Mouse (Mus musculus): ENCODE results near the gene Gadl1.

Gadl1 gene

GRCm38 (mm10) chr9:116084324-116084931, 175.2 kb downstream of the Gadl1 start:
- DNase-seq (ENCODE audit: extremely low read depth, insufficient read length, low spot score), result no peak

GRCm38 (mm10) chr9:116085999-116086398, 176.7 kb downstream of the Gadl1 start:
- DNase-seq (ENCODE audit: extremely low read depth, insufficient read length, low spot score), result no peak

GRCm38 (mm10) chr9:116087263-116087662, 178.0 kb downstream of the Gadl1 start:
- no peak for DNase-seq (ENCODE audit: extremely low read depth, insufficient read length, low spot score)

GRCm38 (mm10) chr9:116087880-116088279, 178.6 kb downstream of the Gadl1 start:
- DNase-seq (ENCODE audit: extremely low read depth, insufficient read length, low spot score), result no peak

- no peak for DNase-seq (ENCODE audit: extremely low read depth, insufficient read length, low spot score)
Measured at GRCm38 (mm10) chr9:116088912-116089311, 179.7 kb downstream of the Gadl1 start.

GRCm38 (mm10) chr9:116090296-116090695, 181.0 kb downstream of the Gadl1 start:
- DNase-seq (ENCODE audit: extremely low read depth, insufficient read length, low spot score), result no peak

- no peak for DNase-seq (ENCODE audit: extremely low read depth, insufficient read length, low spot score)
Measured at GRCm38 (mm10) chr9:116091101-116091841, 182.0 kb downstream of the Gadl1 start.

- no peak for DNase-seq (ENCODE audit: extremely low read depth, insufficient read length, low spot score)
Measured at GRCm38 (mm10) chr9:116091921-116092320, 182.7 kb downstream of the Gadl1 start.

DNA sequence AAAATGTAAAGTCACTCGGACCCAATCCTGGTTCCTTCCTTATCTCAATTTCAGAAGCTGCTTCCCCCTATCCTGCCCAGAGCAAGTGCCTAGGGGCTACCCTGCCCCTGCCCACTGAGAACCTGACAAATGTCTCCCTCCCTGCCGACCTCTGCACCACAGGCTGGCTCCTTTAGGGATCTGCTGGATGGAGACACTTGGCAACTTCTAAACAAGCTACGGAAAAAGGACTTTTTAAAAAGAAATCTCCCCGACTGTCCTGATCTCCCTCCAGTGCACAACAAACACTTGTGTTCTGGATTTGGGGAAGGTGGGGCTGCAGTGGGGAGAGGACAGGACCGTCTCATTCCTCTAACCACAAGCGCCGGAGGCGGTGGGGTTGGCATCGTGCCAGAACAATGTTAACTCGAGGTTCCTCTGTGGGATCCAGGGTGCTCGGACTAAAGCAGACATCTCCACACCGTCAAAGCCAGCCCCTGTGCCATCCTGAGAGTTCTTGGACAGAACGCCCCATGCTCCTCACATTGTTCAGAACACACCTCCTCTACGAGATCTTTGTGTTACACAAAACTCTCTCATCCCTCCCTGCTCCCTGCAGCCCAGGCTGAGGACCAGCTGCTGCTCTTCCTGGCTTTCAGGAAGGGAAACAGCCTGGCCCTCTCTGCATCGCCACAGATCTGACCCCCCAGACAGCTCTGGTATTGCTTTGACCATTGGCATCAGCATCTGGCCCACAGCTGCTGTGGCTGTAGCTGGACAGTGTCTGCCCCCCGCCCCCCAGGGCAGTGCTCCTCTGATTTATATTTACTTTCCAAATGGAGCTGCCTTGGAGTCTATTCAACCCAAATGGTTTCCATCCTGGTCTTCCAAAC, 189.7 kb downstream of the Gadl1 start:
- no peak for DNase-seq (ENCODE audit: extremely low read depth, insufficient read length, low spot score)

GRCm38 (mm10) chr9:116099596-116099993, 190.3 kb downstream of the Gadl1 start:
- DNase-seq (ENCODE audit: extremely low read depth, insufficient read length, low spot score), result no peak

DNA sequence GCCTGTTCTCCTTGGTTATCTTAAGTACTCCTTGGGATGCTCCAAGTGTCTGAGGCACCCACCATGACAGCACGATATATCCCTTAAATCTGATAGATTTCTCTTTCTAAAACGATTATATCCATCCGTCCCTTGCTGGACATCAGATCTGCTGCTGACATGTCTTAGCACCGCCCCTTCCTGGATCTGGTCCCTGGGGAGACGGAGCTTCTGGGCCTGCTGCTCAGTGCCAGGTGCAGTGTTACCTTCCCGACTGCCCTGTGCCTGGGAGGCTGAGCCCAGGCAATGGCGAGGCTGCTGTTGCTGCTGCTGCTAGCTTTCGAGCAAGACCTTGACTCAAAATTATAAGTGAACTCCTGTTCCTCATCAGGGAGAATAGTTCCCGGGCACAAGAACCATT, 190.8 kb downstream of the Gadl1 start:
- no peak for DNase-seq (ENCODE audit: extremely low read depth, insufficient read length, low spot score)

GRCm38 (mm10) chr9:116101842-116102241, 192.6 kb downstream of the Gadl1 start:
- no peak for DNase-seq (ENCODE audit: extremely low read depth, insufficient read length, low spot score)

DNA sequence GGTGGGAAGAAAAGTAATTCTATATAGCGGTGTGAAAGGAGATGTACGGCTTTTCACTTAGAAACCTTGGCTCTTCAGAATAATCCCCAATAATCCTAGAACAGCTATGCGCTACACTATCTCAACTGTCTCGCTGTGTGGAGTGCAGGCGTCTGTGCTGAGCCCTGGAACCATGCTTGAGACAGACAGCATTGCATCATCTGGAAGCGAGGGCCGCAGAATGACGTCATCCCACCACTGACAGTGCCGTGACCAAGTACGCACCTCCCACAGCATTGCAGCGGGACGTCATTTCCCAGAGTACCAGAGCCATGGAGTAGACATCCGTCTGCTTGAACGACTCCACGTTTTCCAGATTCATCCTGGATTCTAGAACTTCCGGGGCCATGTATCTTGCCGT, 195.5 kb downstream of the Gadl1 start:
- DNase-seq (ENCODE audit: extremely low read depth, insufficient read length, low spot score), result no peak

DNA sequence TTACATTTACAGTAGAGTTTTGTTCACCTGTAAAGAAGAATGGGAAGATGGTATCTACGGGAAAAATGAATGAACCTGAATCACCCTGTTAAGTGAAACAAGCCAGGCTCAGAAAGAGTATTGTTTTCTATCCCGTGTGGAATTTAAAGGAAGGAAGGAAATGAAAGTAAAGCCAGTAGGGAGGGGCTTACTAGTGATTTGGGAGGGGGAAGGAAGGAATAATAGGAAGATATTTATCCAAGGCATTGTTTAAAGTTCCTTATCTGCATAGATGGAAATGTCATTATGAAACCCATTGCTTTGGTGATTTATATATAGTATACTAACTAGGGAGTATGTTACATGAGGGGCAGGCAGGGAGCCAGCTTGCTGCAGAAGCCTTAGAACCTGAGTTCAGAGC, 199.5 kb downstream of the Gadl1 start:
- DNase-seq (ENCODE audit: extremely low read depth, insufficient read length, low spot score), result no peak

DNA sequence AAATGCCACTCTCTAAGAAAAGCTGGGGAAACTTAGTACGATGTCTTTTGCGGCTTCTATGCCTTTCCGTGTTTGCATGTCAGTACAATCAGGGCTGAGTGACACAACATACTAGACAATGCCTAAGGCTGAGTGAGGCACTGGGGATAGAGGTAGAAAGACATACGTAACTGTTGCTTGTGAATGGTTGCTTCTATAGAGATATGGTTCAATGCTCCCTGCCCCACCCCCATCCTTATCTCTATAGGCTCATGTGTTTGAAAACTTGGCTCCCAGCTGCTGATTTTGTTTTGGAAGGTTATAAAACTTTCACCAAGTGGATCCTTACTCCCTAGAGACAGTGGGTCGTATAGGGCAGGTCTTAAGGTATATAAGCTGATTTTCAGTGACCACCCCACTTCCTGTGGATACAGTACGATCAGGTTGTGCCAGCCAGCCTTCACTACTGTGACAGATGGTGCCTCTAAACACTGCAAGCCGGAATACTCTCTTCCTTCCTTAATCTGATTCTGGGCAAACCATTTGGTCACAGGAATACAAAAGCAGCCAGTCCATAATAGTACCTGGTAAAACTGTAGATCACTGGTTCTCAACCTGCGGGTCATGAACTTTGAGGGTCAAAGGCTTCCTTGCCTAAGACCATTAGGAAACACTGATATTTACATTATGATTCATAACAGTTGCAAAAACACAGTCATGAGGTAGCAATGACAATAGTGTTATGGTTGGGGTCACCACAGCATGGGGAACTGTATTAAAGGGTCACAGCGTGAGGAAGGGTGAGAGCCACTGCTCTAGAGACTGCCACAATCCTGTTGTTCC, 202.1 kb downstream of the Gadl1 start:
- no peak for DNase-seq (ENCODE audit: extremely low read depth, insufficient read length, low spot score)

DNA sequence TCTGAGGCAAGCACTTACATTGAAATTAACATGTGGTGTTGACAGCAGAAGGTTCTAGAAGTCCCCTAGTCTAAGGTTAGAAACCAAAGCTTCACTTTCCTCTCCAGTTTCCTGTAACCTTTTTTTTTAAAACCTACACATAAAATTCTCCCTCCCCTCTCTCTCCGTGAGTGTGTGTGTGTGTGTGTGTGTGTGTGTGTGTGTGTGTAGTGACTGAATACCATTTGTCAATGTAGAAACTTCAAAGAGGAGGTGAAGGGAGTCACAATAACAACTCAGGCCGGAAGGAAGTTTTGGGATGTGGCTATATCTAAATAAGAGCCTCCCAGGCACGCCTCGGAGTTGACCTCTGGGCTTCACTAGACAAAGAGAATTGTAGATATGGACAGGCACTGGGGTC, 205.1 kb downstream of the Gadl1 start:
- DNase-seq (ENCODE audit: extremely low read depth, insufficient read length, low spot score), result no peak

GRCm38 (mm10) chr9:116115875-116116274, 206.6 kb downstream of the Gadl1 start:
- DNase-seq (ENCODE audit: extremely low read depth, insufficient read length, low spot score), result no peak

DNA sequence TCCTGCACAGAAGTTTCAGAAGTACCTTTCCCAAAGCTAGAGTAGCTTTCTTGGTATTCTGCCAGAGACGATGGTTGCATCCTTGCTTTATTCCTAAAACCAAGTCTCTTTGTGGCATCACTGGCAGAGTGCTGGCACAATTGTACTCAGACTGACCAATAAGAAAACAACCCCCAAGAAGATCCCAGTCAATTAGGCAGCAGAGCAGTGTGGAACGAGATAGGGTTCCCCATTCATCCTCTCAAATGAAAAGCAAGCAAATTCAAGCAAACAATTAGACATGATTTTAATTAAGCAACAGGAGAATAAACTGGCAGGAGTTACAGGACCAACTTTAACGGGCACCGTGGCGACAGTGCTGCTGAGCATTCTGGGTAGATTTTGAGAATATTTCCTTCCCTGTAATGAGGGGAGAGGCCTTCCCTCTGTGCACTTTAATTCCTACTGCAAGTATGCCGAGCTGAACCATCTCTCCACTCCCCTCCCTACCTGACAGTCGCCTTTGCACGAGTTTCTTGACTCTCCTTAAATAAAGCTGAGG, 209.1 kb downstream of the Gadl1 start:
- DNase-seq (ENCODE audit: extremely low read depth, insufficient read length, low spot score), result no peak

- no peak for DNase-seq (ENCODE audit: extremely low read depth, insufficient read length, low spot score)
Measured at GRCm38 (mm10) chr9:116119990-116120389, 210.7 kb downstream of the Gadl1 start.

GRCm38 (mm10) chr9:116121472-116121871, 212.2 kb downstream of the Gadl1 start:
- DNase-seq (ENCODE audit: extremely low read depth, insufficient read length, low spot score), result no peak

Measured in 3134 (cell line).